In the genomic region with DNA sequence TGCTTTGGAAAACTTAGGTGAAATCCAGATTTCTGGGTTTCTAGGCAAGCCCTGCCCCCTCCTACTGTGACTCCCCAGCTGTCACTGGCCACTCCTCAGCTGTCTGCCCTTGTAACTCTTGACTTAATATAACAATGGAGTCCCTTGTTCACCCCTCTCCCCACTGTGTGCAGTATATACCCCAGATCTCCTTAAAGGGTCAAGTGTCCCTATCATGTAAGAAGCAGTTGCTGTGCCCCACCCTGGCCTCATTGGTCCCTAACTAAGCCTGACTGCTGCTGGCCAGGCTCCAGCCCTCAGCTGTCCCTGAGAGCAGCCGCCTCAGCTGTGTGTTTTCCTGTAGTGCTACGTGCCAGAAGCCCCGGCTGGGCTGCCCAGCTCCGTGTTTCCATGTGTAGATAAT, we compare ENCODE assay signal across 8 mouse cellular contexts. TPM values are rescaled to one million over a fixed set of nuclear protein-coding genes. Genes with fewer than 3 reads are reported as not detected.
DNase-seq lines count a peak whose midpoint lies in the region; ATAC-seq and TF ChIP-seq lines count a peak whose summit lies in the region.

No protein-coding gene starts in this region.

- H3K4me1 ChIP-seq in intestine, embryonic 16.5 days (ENCODE audit: control insufficient read depth, insufficient read depth, low read length): peaks cover 50% of the 10 kb centered on the region
- peaks cover 89% of the 10 kb centered on the region for H3K4me1 ChIP-seq in neural tube, embryonic 13.5 days (replicated peaks)

- no peaks in the 10 kb centered on the region for H3K36me3 ChIP-seq in intestine, embryonic 16.5 days (ENCODE audit: control insufficient read depth, insufficient read depth, low read length)
- H3K36me3 ChIP-seq in neural tube, embryonic 13.5 days: 0 out of 2 replicates have a peak, but pooled peaks cover 9% of the 10 kb centered on the region

- no peak for TF ChIP-seq CTCF in layer of hippocampus, adult 2 months (conservative IDR thresholded peaks at IDR 0.05)

- DNase-seq in layer of hippocampus, adult 2 months (ENCODE audit: low spot score in 2 of 2): no peak
- no peak for DNase-seq in layer of hippocampus, postnatal 10 days (ENCODE audit: low spot score in 2 of 2)
- peak; percentile 74 for DNase-seq in cerebellum, adult 9-11 months
- DNase-seq in heart, adult 18-20 months: peak; percentile 60 to 67
- no peak for DNase-seq in urinary bladder, adult 2 months (ENCODE audit: low spot score)
- no peak for DNase-seq in T-cell, adult 2 months (ENCODE audit: low spot score)

- H3K9me3 ChIP-seq in intestine, embryonic 16.5 days (ENCODE audit: control insufficient read depth, low read length): no peaks in the 10 kb centered on the region
- H3K9me3 ChIP-seq in neural tube, embryonic 13.5 days: no peaks in the 10 kb centered on the region

- H3K4me2 ChIP-seq in intestine, embryonic 16.5 days (ENCODE audit: low read depth, low read length): peak overlapping the region; percentile 72
- H3K4me2 ChIP-seq in neural tube, embryonic 13.5 days: peak overlapping the region; percentile 82

- H3K9ac ChIP-seq in intestine, embryonic 16.5 days (ENCODE audit: low read depth, low read length): peak overlapping the region; percentile 3; the same call in 1 of the 2 replicates
- H3K9ac ChIP-seq in neural tube, embryonic 13.5 days: peak overlapping the region; percentile 98

- WGBS in intestine, embryonic 16.5 days: 9% methylated on average over 4 of the region's 4 CpGs
- WGBS in neural tube, embryonic 13.5 days: 5% methylated on average over 4 of the region's 4 CpGs

- peak overlapping the region; percentile 87 for H3K4me3 ChIP-seq in layer of hippocampus, adult 2 months
- H3K4me3 ChIP-seq in intestine, embryonic 16.5 days (ENCODE audit: low read length): no peak overlapping the region
- H3K4me3 ChIP-seq in neural tube, embryonic 13.5 days: peak overlapping the region; percentile 88

- peaks cover 34% of the 10 kb centered on the region for H3K27me3 ChIP-seq in intestine, embryonic 16.5 days (replicated peaks; ENCODE audit: control insufficient read depth, insufficient read depth, low read length)
- peaks cover 24% of the 10 kb centered on the region for H3K27me3 ChIP-seq in neural tube, embryonic 13.5 days

- H3K27ac ChIP-seq in layer of hippocampus, adult 2 months: peak overlapping the region; percentile 98
- H3K27ac ChIP-seq in intestine, embryonic 16.5 days (ENCODE audit: low read length): peak overlapping the region; percentile 34
- peak overlapping the region; percentile 86 for H3K27ac ChIP-seq in neural tube, embryonic 13.5 days (replicated peaks)

- ATAC-seq in intestine, embryonic 16.5 days: peak; percentile 37
- 0 out of 2 replicates have a peak, but pooled peaks have one; percentile 0 for ATAC-seq in neural tube, embryonic 13.5 days (ENCODE audit: low read depth)

RNA-seq across cellular contexts. Expression of gene Pnmal2, which starts 3.5 kb away (rescaled TPM):
- total RNA-seq in layer of hippocampus, adult 2 months (2021): 100 to 1,000 TPM; 348 to 373 TPM
- total RNA-seq in layer of hippocampus, postnatal 10 days (2021): 100 to 1,000 TPM; 229 to 232 TPM
- total RNA-seq in heart, adult 18-20 months (2021): 1 to 10 TPM; 3.7 to 4.0 TPM
- 4.9 and 5.4 TPM in 2 replicates for polyA plus RNA-seq in intestine, embryonic 16.5 days (2015; fragmentation: Nextera tagmentation; extraction: Ambion mirVana)
- 76.2 and 82.4 TPM in 2 replicates for polyA plus RNA-seq in neural tube, embryonic 13.5 days (2015; fragmentation: Nextera tagmentation; extraction: Ambion mirVana)
- 0.83 and 1.4 TPM in 2 replicates for polyA plus RNA-seq in urinary bladder, adult 2 months (2012; rRNA removed)

RNA-seq across cellular contexts. Expression of gene Pnmal1, which starts 11.5 kb away (rescaled TPM):
- total RNA-seq in layer of hippocampus, adult 2 months (2021): 100 to 1,000 TPM; 103 to 121 TPM
- 10 to 100 TPM; 59.8 to 62.2 TPM for total RNA-seq in layer of hippocampus, postnatal 10 days (2021)
- not detected for total RNA-seq in heart, adult 18-20 months (2021)
- polyA plus RNA-seq in intestine, embryonic 16.5 days (2015; fragmentation: Nextera tagmentation; extraction: Ambion mirVana): 2.7 and 2.9 TPM in 2 replicates
- 37.6 and 39.7 TPM in 2 replicates for polyA plus RNA-seq in neural tube, embryonic 13.5 days (2015; fragmentation: Nextera tagmentation; extraction: Ambion mirVana)
- polyA plus RNA-seq in urinary bladder, adult 2 months (2012; rRNA removed): 0.03 TPM in 2 replicates

RNA-seq across cellular contexts. Expression of gene Calm3, which starts 24.0 kb away (rescaled TPM):
- total RNA-seq in layer of hippocampus, adult 2 months (2021): 1,000 to 10,000 TPM; 2,074 to 2,160 TPM
- 1,000 to 10,000 TPM; 2,090 to 2,190 TPM for total RNA-seq in layer of hippocampus, postnatal 10 days (2021)
- 100 to 1,000 TPM; 166 to 200 TPM for total RNA-seq in heart, adult 18-20 months (2021)
- 163 and 171 TPM in 2 replicates for polyA plus RNA-seq in intestine, embryonic 16.5 days (2015; fragmentation: Nextera tagmentation; extraction: Ambion mirVana)
- polyA plus RNA-seq in neural tube, embryonic 13.5 days (2015; fragmentation: Nextera tagmentation; extraction: Ambion mirVana): 275 and 297 TPM in 2 replicates
- 182 and 223 TPM in 2 replicates for polyA plus RNA-seq in urinary bladder, adult 2 months (2012; rRNA removed)

RNA-seq across cellular contexts. Expression of gene Gm42372, which starts 34.9 kb away (rescaled TPM):
- 10 to 100 TPM; 52.3 to 55.5 TPM for total RNA-seq in layer of hippocampus, adult 2 months (2021)
- 10 to 100 TPM; 42.9 to 44.8 TPM for total RNA-seq in layer of hippocampus, postnatal 10 days (2021)
- under 1 TPM in 1 of 2 experiments, not detected in 1; 0.08 TPM for total RNA-seq in heart, adult 18-20 months (2021)
- polyA plus RNA-seq in intestine, embryonic 16.5 days (2015; fragmentation: Nextera tagmentation; extraction: Ambion mirVana): 0.23 and 0.32 TPM in 2 replicates
- polyA plus RNA-seq in neural tube, embryonic 13.5 days (2015; fragmentation: Nextera tagmentation; extraction: Ambion mirVana): 3.3 and 3.5 TPM in 2 replicates
- 0.06 TPM in 1 of 2 replicates, not detected in the other for polyA plus RNA-seq in urinary bladder, adult 2 months (2012; rRNA removed)

RNA-seq across cellular contexts. Expression of gene Ptgir, which starts 41.7 kb away (rescaled TPM):
- under 1 TPM; 0.10 to 0.20 TPM for total RNA-seq in layer of hippocampus, adult 2 months (2021)
- total RNA-seq in layer of hippocampus, postnatal 10 days (2021): not detected
- total RNA-seq in heart, adult 18-20 months (2021): 1 to 10 TPM; 1.5 TPM
- polyA plus RNA-seq in intestine, embryonic 16.5 days (2015; fragmentation: Nextera tagmentation; extraction: Ambion mirVana): 2.5 and 3.2 TPM in 2 replicates
- 3.1 and 3.6 TPM in 2 replicates for polyA plus RNA-seq in neural tube, embryonic 13.5 days (2015; fragmentation: Nextera tagmentation; extraction: Ambion mirVana)
- polyA plus RNA-seq in urinary bladder, adult 2 months (2012; rRNA removed): 3.9 and 5.1 TPM in 2 replicates

Comparison
In these comparisons a context has a peak if more than half of its experiments do, and no peak if none do; other contexts are left out.
1. DNase-seq: peak in cerebellum, adult 9-11 months (single experiment) and heart, adult 18-20 months (2 of 2); none in layer of hippocampus, adult 2 months (0 of 2), layer of hippocampus, postnatal 10 days (0 of 2), urinary bladder, adult 2 months (single experiment) and T-cell, adult 2 months (single experiment).
2. H3K27ac ChIP-seq: peak in every context shown above with its lines; median percentile 98 in layer of hippocampus, adult 2 months; 86 in neural tube, embryonic 13.5 days; 34 in intestine, embryonic 16.5 days.
3. RNA of gene Pnmal2, which starts 3.5 kb away (total RNA-seq): 348 to 373 TPM in layer of hippocampus, adult 2 months and 229 to 232 TPM in layer of hippocampus, postnatal 10 days; 3.7 to 4.0 TPM in heart, adult 18-20 months; every median in the first group is over 10 times any median in the second.
4. RNA of gene Pnmal1, which starts 11.5 kb away (total RNA-seq): 103 to 121 TPM in layer of hippocampus, adult 2 months and 59.8 to 62.2 TPM in layer of hippocampus, postnatal 10 days; not detected in heart, adult 18-20 months; every median in the first group is over 10 times any median in the second.
5. RNA of gene Calm3, which starts 24.0 kb away (total RNA-seq): 2,090 to 2,190 TPM in layer of hippocampus, postnatal 10 days and 2,074 to 2,160 TPM in layer of hippocampus, adult 2 months; 166 to 200 TPM in heart, adult 18-20 months; every median in the first group is over 10 times any median in the second.